Mouse (Mus musculus): ENCODE measurements at regions not wholly inside any gene's neighbourhood (a gene's known extent, or its start where the extent isn't known, plus 50 kb on each side); places are given as distances from the start of the nearest gene placed in this dataset.

- DNase-seq (ENCODE audit: low read depth in 1 of 2, low spot score in 2 of 2), result no peak
- H3K27me3 ChIP-seq (ENCODE audit: control insufficient read depth, insufficient read depth, low read length), result no peaks in the 10 kb centered on the region
- 86% methylated on average over 9 of the region's 9 CpGs for WGBS
- TF ChIP-seq CTCF (IDR thresholded peaks at IDR 0.05; ENCODE audit: extremely low read depth, insufficient read depth, insufficient read length, insufficient replicate concordance), result no peak
- no peak for TF ChIP-seq POLR2A (IDR thresholded peaks at IDR 0.05; ENCODE audit: low read depth, low read length)
- H3K36me3 ChIP-seq (ENCODE audit: control insufficient read depth, insufficient read depth, low read length), result no peaks in the 10 kb centered on the region
- H3K4me3 ChIP-seq (ENCODE audit: extremely low read depth, insufficient read depth, insufficient read length), result no peak overlapping the region
- H3K27ac ChIP-seq (ENCODE audit: insufficient read depth, low read length), result no peak overlapping the region
- peaks cover 8% of the 10 kb centered on the region; the same call in 1 of the 2 replicates for H3K4me1 ChIP-seq (ENCODE audit: control insufficient read depth, insufficient read depth, insufficient read length)
Observed at GRCm38 (mm10) chr8:25438021-25438620, 614.0 kb upstream of the Adam5 start.

GRCm38 (mm10) chr8:25437178-25437577 lies 613.0 kb upstream of the Adam5 start:
- Histone ChIP-seq H3K27ac (ENCODE audit: insufficient read depth, low read length) (no peak overlapping the region), H3K36me3 (ENCODE audit: control insufficient read depth, insufficient read depth, low read length) (no peaks in the 10 kb centered on the region), H3K4me1 (ENCODE audit: control insufficient read depth, insufficient read depth, insufficient read length) (peaks cover 8% of the 10 kb centered on the region; the same call in 1 of the 2 replicates), H3K4me3 (ENCODE audit: extremely low read depth, insufficient read depth, insufficient read length) (no peak overlapping the region), H3K27me3 (ENCODE audit: control insufficient read depth, insufficient read depth, low read length) (no peaks in the 10 kb centered on the region)
- 24% methylated on average over 4 of the region's 4 CpGs for WGBS
- no peak for DNase-seq (ENCODE audit: low read depth in 1 of 2, low spot score in 2 of 2)
- no peak for TF ChIP-seq POLR2A (IDR thresholded peaks at IDR 0.05; ENCODE audit: low read depth, low read length)
- TF ChIP-seq CTCF (IDR thresholded peaks at IDR 0.05; ENCODE audit: extremely low read depth, insufficient read depth, insufficient read length, insufficient replicate concordance), result no peak

- no peaks in the 10 kb centered on the region for H3K36me3 ChIP-seq (ENCODE audit: control insufficient read depth, insufficient read depth, low read length)
- 56% methylated on average over 5 of the region's 5 CpGs for WGBS
- DNase-seq (ENCODE audit: low read depth in 1 of 2, low spot score in 2 of 2), result no peak
- no peak overlapping the region for H3K4me3 ChIP-seq (ENCODE audit: extremely low read depth, insufficient read depth, insufficient read length)
- H3K27ac ChIP-seq (ENCODE audit: insufficient read depth, low read length), result no peak overlapping the region
- H3K27me3 ChIP-seq (ENCODE audit: control insufficient read depth, insufficient read depth, low read length), result no peaks in the 10 kb centered on the region
- H3K4me1 ChIP-seq (ENCODE audit: control insufficient read depth, insufficient read depth, insufficient read length), result no peaks in the 10 kb centered on the region
- TF ChIP-seq POLR2A (IDR thresholded peaks at IDR 0.05; ENCODE audit: low read depth, low read length) (no peak), CTCF (IDR thresholded peaks at IDR 0.05; ENCODE audit: extremely low read depth, insufficient read depth, insufficient read length, insufficient replicate concordance) (no peak)
Observed at GRCm38 (mm10) chr8:25430552-25430951, 606.4 kb upstream of the Adam5 start.

GRCm38 (mm10) chr8:25429846-25430482 lies 605.8 kb upstream of the Adam5 start:
- 46% methylated on average over 19 of the region's 19 CpGs for WGBS
- Histone ChIP-seq H3K27ac (ENCODE audit: insufficient read depth, low read length) (no peak overlapping the region), H3K4me1 (ENCODE audit: control insufficient read depth, insufficient read depth, insufficient read length) (no peaks in the 10 kb centered on the region), H3K27me3 (ENCODE audit: control insufficient read depth, insufficient read depth, low read length) (no peaks in the 10 kb centered on the region), H3K4me3 (ENCODE audit: extremely low read depth, insufficient read depth, insufficient read length) (no peak overlapping the region), H3K36me3 (ENCODE audit: control insufficient read depth, insufficient read depth, low read length) (no peaks in the 10 kb centered on the region)
- DNase-seq (ENCODE audit: low read depth in 1 of 2, low spot score in 2 of 2), result no peak
- no peak for TF ChIP-seq POLR2A (IDR thresholded peaks at IDR 0.05; ENCODE audit: low read depth, low read length)
- TF ChIP-seq CTCF (IDR thresholded peaks at IDR 0.05; ENCODE audit: extremely low read depth, insufficient read depth, insufficient read length, insufficient replicate concordance), result no peak

GRCm38 (mm10) chr8:25428761-25429160 lies 604.6 kb upstream of the Adam5 start:
- Histone ChIP-seq H3K4me3 (ENCODE audit: extremely low read depth, insufficient read depth, insufficient read length) (no peak overlapping the region), H3K27me3 (ENCODE audit: control insufficient read depth, insufficient read depth, low read length) (no peaks in the 10 kb centered on the region), H3K27ac (ENCODE audit: insufficient read depth, low read length) (no peak overlapping the region), H3K36me3 (ENCODE audit: control insufficient read depth, insufficient read depth, low read length) (no peaks in the 10 kb centered on the region), H3K4me1 (ENCODE audit: control insufficient read depth, insufficient read depth, insufficient read length) (no peaks in the 10 kb centered on the region)
- no peak for TF ChIP-seq CTCF (IDR thresholded peaks at IDR 0.05; ENCODE audit: extremely low read depth, insufficient read depth, insufficient read length, insufficient replicate concordance)
- TF ChIP-seq POLR2A (IDR thresholded peaks at IDR 0.05; ENCODE audit: low read depth, low read length), result no peak
- 81% methylated on average over 2 of the region's 2 CpGs for WGBS
- no peak for DNase-seq (ENCODE audit: low read depth in 1 of 2, low spot score in 2 of 2)

GRCm38 (mm10) chr8:25426207-25426606 lies 602.0 kb upstream of the Adam5 start:
- WGBS, result 55% methylated on average over 1 of the region's 1 CpGs
- no peak overlapping the region for H3K27ac ChIP-seq (ENCODE audit: insufficient read depth, low read length)
- H3K4me1 ChIP-seq (ENCODE audit: control insufficient read depth, insufficient read depth, insufficient read length), result no peaks in the 10 kb centered on the region
- DNase-seq (ENCODE audit: low read depth in 1 of 2, low spot score in 2 of 2), result no peak
- H3K4me3 ChIP-seq (ENCODE audit: extremely low read depth, insufficient read depth, insufficient read length), result no peak overlapping the region
- no peak for TF ChIP-seq CTCF (IDR thresholded peaks at IDR 0.05; ENCODE audit: extremely low read depth, insufficient read depth, insufficient read length, insufficient replicate concordance)
- no peak for TF ChIP-seq POLR2A (IDR thresholded peaks at IDR 0.05; ENCODE audit: low read depth, low read length)
- no peaks in the 10 kb centered on the region for H3K27me3 ChIP-seq (ENCODE audit: control insufficient read depth, insufficient read depth, low read length)
- H3K36me3 ChIP-seq (ENCODE audit: control insufficient read depth, insufficient read depth, low read length), result no peaks in the 10 kb centered on the region

- Histone ChIP-seq H3K4me3 (ENCODE audit: extremely low read depth, insufficient read depth, insufficient read length) (no peak overlapping the region), H3K27me3 (ENCODE audit: control insufficient read depth, insufficient read depth, low read length) (no peaks in the 10 kb centered on the region), H3K27ac (ENCODE audit: insufficient read depth, low read length) (no peak overlapping the region), H3K36me3 (ENCODE audit: control insufficient read depth, insufficient read depth, low read length) (no peaks in the 10 kb centered on the region), H3K4me1 (ENCODE audit: control insufficient read depth, insufficient read depth, insufficient read length) (no peaks in the 10 kb centered on the region)
- DNase-seq (ENCODE audit: low read depth in 1 of 2, low spot score in 2 of 2), result no peak
- TF ChIP-seq POLR2A (IDR thresholded peaks at IDR 0.05; ENCODE audit: low read depth, low read length) (no peak), CTCF (IDR thresholded peaks at IDR 0.05; ENCODE audit: extremely low read depth, insufficient read depth, insufficient read length, insufficient replicate concordance) (no peak)
- 91% methylated on average over 6 of the region's 6 CpGs for WGBS
Observed at GRCm38 (mm10) chr8:25421478-25421877, 597.3 kb upstream of the Adam5 start.
